Mouse (Mus musculus): Measurements from ENCODE around the gene Palmd.

The Palmd gene

GRCm38 (mm10) chr3:116891436-116892205, 77.2 kb downstream of the Palmd start:
- no peak for DNase-seq

GRCm38 (mm10) chr3:116890576-116890975, 78.2 kb downstream of the Palmd start:
- DNase-seq, result no peak

- no peak for DNase-seq
Observed at GRCm38 (mm10) chr3:116889358-116889757, 79.4 kb downstream of the Palmd start.

- no peak for DNase-seq
Observed at GRCm38 (mm10) chr3:116884941-116885340, 83.8 kb downstream of the Palmd start.

GRCm38 (mm10) chr3:116882221-116882960, 86.4 kb downstream of the Palmd start:
- no peak for DNase-seq

- DNase-seq, result peak; percentile 18
Observed at GRCm38 (mm10) chr3:116870372-116870771, 98.4 kb downstream of the Palmd start.

Measured in heart, adult 11 months (tissue).